Mouse (Mus musculus) lung, postnatal 4 days (tissue): ENCODE data around the gene Rufy2.

Experiments
- DNase-seq, 2 experiments: peaks; one replicate each; pipeline ENCODE4 v3.0.0; 2021

The Rufy2 gene

GRCm38 (mm10) chr10:63019304-63019703 lies 39.3 kb downstream of the Rufy2 start:
- no peak for DNase-seq

GRCm38 (mm10) chr10:63021702-63022101 lies 41.7 kb downstream of the Rufy2 start:
- no peak for DNase-seq

GRCm38 (mm10) chr10:63022541-63023120 lies 42.6 kb downstream of the Rufy2 start:
- DNase-seq = no peak

GRCm38 (mm10) chr10:63023121-63023748 lies 43.2 kb downstream of the Rufy2 start:
- DNase-seq = peak; percentile 81 to 83

- peak; percentile 99 for DNase-seq
Measured at GRCm38 (mm10) chr10:63023749-63024579, 43.9 kb downstream of the Rufy2 start, which contains the start of the genes Hnrnph3 and Pbld2. Gene Hnrnph3, minus strand, starts transcription at chr10:63024217. Gene Pbld2, plus strand, starts transcription at chr10:63024315.

DNA sequence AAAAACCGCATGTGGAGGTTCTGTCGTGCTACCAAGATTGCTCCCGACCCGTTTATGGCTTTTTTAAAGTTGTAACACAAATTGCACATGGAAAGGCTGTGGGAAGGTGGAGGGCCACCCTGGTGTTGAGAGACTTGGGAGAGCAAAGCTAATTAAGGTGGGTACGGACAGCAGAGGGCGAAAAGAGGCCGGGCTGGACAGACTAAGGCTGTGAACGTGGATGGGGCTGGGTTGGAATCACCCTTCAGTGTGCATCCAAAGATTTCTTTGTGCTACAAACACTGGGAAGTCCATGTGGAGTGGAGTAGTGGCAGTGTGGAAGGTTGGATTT lies 44.5 kb downstream of the Rufy2 start:
- peak; percentile 75 to 77 for DNase-seq

DNA sequence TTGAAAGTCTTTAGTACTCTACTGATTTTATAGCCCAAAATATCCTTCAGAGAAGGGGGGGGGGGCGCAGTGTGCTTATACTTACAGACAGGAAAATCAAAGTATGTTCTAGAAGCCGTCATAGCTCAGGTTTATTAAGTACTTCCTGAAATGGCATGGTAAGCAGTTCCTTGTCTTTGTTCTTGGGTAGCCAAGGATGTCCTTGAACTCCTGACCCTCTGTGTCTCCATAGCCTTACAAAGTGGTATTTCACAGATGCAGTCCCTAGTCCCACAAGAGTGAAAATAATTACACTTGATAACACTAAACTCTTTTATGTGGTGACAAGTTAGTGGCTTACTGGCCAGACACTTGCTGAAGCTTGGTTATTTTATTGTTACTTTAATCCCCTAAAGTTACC lies 45.0 kb downstream of the Rufy2 start:
- peak in 1 of 2 experiments; percentile 17 for DNase-seq

GRCm38 (mm10) chr10:63025491-63026011 lies 45.5 kb downstream of the Rufy2 start:
- no peak for DNase-seq

- no peak for DNase-seq
Measured at GRCm38 (mm10) chr10:63026156-63026794, 46.3 kb downstream of the Rufy2 start.

GRCm38 (mm10) chr10:63026795-63027160 lies 46.8 kb downstream of the Rufy2 start:
- no peak for DNase-seq

- no peak for DNase-seq
Measured at GRCm38 (mm10) chr10:63027376-63028161, 47.5 kb downstream of the Rufy2 start.

DNA sequence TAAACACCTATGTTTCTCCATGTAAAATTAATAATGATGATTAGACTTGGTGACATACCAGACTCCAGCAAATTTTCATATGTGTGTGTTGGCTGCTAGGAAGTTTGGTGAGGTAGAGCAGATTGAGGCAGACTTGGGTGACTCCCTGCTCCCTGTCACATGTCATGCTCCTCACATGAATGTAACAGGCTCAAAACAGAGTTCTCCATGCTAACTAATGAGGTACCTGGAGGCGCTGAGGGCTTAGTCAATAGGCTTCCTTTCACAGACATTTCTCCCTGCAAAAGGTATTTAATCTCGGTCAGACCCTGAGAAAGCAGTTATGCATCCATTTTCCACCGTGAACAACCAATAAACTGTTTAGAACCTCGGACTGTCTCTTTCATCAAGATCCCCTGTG lies 48.4 kb downstream of the Rufy2 start:
- DNase-seq = no peak

GRCm38 (mm10) chr10:63032267-63032666 lies 52.2 kb downstream of the Rufy2 start:
- peak in 1 of 2 experiments; percentile 43 for DNase-seq

GRCm38 (mm10) chr10:63032956-63033355 lies 52.9 kb downstream of the Rufy2 start:
- no peak for DNase-seq

DNA sequence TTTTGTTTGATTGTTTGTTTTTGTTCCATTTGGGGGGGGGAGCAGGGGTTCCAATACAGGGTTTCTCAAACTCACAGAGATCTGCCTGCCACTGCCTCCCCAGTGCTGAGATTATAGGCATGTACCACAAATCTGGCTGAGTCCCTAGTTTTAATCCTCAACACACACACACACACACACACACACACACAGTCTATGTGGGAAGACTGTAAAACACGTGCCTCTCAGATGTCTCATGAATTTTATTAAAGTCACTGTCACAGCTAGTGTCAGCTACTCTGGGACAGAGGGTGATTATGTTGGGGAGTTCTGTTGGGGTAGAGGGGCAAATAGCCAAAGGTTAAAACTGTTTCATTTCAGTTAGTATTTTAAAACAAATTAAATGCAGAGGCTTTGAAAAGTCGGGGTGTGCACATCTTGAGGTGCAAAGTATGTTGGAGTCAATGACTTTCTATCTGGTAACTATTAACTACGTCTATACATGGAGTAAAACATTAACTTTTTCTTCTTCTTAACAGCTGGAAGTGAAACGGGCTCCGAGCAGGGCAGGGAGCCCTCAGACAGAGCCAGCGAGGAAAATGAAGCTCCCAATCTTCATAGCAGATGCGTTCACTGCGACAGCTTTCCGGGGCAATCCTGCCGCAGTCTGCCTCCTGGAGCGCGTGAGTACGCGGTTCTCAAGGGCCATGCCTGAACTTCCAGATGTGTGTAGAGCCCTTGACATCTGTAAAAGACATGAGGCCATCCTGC lies 58.7 kb downstream of the Rufy2 start:
- DNase-seq = no peak

- DNase-seq = no peak
Measured at GRCm38 (mm10) chr10:63039867-63040628, 60.0 kb downstream of the Rufy2 start.

DNA sequence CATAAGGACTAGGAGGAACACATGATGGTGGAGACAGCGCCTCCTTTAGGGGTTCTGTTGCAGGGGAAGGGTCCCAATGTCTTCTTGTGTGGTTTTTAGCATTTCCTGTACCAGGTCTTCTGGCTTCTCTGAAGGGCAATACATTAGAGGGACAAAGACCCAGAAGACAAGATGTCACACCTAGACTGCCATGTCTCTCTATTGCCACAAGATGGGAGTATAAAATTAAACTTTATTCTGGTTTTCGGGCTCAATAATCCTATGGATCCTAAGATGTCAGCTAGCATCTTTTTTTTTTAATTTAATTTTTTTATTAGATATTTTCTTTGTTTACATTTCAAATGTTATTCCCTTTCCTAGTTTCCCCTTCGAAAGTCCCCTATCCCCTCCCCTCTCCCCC lies 63.1 kb downstream of the Rufy2 start:
- no peak for DNase-seq

DNA sequence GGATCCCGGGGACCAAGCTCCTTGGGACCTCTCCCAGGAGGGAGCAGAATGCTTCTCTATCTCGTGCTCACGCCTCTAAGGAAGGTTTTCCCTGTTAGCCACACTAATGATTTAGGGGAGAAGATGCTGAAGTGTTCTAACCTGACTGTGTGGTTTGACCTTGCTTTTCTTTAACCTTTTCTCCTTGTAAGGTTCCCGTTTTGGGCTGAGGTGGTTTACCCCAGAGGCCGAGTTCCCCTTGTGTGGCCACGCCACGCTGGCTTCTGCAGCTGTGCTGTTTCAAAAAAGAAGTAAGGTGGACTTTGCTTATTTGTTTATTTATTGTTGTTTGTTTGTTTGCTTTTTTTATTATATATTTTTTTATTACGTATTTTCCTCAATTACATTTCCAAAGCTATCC lies 67.7 kb downstream of the Rufy2 start:
- no peak for DNase-seq

GRCm38 (mm10) chr10:63049106-63049505 lies 69.1 kb downstream of the Rufy2 start:
- DNase-seq = no peak

- DNase-seq = no peak
Measured at GRCm38 (mm10) chr10:63051267-63051666, 71.2 kb downstream of the Rufy2 start.

- DNase-seq = no peak
Measured at GRCm38 (mm10) chr10:63052011-63052410, 72.0 kb downstream of the Rufy2 start.
